Mouse (Mus musculus) heart, postnatal 36 days (tissue): Measurements from ENCODE around the gene Tle6. TPM values are rescaled to one million over a fixed set of nuclear protein-coding genes. Genes with fewer than 3 reads are reported as not detected.
A peak's percentile ranks its signal among the peaks of the same experiment; 100 is the strongest.

Source experiments
- DNase-seq, 2 experiments: peaks; one replicate each; pipeline ENCODE4 v3.0.0; 2021 to 2022
- intact Hi-C: fragments of 180-260 bp; cut with DNase I; formaldehyde crosslinking; loops from one replicate; pipeline ENCODE4 v1.15.1; 2025
- total RNA-seq, 2 experiments: library from RNA; stranded (reverse); gene quantifications; 2 replicates each; pipeline ENCODE4 v1.2.3; 2021

Tle6 gene
- total RNA-seq, 2 experiments from 2014 or later, result 7.5 to 8.5 TPM

GRCm38 (mm10) chr10:81596611-81597010, 4.3 kb downstream of the Tle6 start:
- peak; percentile 44 to 62 for DNase-seq
- intact Hi-C loops, result no loop called here

DNA sequence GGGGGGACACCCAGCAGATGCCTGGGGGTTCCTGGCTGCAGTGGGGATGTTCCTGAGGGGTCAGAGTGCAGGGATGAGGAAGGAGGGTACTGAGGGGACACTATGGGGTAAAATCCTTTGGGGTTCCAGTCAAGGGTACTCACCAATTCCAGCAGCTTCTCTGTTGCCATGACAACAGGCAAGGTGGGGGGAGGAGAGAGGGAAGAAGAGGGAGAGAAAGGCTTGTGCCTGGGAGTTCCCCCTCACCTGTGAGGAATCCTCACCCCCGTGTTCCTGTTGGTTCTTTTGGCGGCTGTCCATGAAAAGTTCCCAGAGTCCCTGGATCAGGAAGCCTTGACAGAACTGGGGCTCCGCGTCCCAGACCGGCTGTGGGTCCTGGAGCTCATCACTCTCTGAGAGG, 5.3 kb downstream of the Tle6 start:
- no peak for DNase-seq
- intact Hi-C loops, result no loop called here

DNA sequence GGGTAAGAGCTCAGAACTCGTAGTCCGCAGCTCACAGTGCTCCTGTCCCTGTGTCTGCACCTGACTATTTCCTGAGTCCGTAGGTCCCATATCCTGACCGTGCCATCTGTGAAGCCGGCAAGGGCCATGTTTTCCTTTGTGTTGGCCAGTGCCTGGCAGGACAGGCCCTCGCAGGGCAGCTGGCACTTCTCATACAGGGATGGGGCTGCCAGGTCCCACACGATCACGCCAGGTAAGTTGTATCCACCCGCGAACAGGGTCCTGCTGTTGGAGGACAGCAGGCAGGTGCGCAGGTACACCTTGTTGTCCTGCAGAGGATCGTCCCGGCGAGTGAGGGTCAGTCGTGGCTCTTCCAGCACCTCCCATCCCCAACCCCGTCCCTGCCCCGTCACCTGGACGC, 6.9 kb downstream of the Tle6 start:
- intact Hi-C loops, result no loop called here
- no peak for DNase-seq

DNA sequence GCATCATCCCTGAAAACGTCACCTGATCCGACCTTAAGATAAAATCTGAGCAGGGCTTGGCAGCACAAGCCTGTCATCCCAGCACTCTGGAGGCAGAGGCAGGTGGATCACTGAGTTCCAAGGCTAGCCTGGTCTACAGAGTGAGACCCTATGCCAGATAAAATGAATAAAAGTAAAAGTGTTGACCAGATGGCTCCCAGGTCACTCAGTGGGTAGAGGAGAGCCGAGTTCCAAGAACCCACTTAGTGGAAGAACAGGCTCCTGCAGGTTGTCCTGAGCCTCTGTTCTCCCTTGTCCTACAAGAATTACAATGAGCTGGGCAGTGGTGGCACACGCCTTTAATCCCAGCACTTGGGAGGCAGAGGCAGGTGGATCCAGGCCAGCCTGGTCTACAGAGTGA, 7.7 kb downstream of the Tle6 start:
- no peak for DNase-seq
- intact Hi-C loops, result no loop called here

DNA sequence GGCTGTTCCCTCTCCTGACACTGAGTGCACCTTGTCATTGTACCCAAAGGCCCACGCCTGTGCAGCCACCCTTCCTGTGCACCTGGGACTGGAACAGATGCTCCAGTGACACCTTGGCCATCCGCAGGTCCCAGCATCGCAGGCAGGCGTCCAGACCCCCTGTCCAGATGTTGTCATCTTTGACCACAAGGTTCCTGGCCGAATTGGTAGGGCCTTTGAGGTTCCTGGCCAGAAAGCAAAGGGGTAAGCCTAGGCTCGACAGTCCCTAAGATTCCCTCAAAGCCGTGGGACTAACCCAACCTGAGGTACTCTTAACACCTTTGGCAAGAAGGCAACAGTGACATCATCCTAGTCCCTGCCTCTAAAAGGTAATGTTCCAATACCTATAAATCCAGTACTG, 8.2 kb downstream of the Tle6 start:
- no peak for DNase-seq
- intact Hi-C loops, result no loop called here

- no peak for DNase-seq
- intact Hi-C loops, result no loop called here
Measured at GRCm38 (mm10) chr10:81591846-81592245, 9.0 kb downstream of the Tle6 start.

DNA sequence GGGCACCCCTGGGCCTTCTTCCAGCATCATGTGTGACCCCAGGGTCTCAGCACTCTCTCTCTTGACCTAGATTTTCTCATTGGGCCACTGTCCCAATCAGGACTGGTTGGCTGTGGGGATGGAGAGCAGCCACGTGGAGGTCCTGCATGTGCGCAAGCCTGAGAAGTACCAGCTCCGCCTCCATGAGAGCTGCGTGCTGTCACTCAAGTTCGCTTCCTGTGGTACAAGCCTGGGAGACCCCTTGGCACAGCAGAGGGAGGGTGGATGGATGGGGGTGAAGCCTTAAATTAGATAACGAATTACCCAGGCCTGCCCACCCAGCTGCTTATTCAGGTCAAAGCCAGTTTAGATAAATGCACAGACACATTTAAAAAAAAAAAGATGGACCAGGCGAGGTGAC, 12.1 kb downstream of the Tle6 start:
- no peak for DNase-seq
- intact Hi-C loops, result no loop called here

- intact Hi-C loops, result no loop called here
- DNase-seq, result no peak
Measured at GRCm38 (mm10) chr10:81583347-81583746, 17.5 kb downstream of the Tle6 start.

DNA sequence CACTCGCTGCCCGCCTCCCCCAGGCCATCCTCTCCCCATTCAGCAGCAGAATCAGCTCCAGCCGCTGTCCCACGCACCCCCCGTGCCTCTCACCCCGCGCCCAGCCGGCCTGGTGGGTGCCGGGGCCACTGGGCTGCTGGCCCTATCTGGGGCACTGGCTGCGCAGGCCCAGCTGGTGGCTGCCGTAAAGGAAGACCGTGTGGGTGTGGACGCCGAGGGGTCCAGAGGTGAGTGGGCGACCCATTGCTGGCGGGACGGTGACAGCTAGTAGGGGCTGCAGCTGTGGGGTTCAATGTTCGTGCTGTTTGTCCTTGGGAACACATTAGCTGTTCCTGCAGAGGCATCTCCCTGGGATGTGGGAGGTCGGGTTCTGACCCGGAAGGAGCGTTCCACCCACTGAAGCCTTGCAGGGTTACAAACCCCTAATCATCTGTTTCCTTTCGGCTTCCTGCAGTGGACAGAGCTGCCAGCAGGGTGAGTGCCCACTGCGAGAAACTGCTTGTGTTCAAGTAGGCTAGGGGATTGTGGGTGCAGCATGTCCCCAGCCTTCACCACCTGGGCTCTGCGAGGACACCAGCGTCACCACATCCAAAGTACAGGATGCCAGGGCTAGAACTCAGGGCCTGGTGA, 20.3 kb downstream of the Tle6 start:
- intact Hi-C loops, result no loop called here
- DNase-seq, result no peak

GRCm38 (mm10) chr10:81579967-81580366, 20.9 kb downstream of the Tle6 start:
- DNase-seq, result no peak
- intact Hi-C loops, result no loop called here

- intact Hi-C loops, result no loop called here
- DNase-seq, result no peak
Measured at GRCm38 (mm10) chr10:81575695-81576094, 25.2 kb downstream of the Tle6 start.

GRCm38 (mm10) chr10:81575208-81575631, 25.7 kb downstream of the Tle6 start:
- intact Hi-C loops, result no loop called here
- DNase-seq, result peak; percentile 66 to 71

GRCm38 (mm10) chr10:81574081-81575056, 26.5 kb downstream of the Tle6 start, which contains the start of gene Tle2:
Gene Tle2 (plus strand): TSS chr10:81574561.
- intact Hi-C loops, result no loop called here
- DNase-seq, result no peak

GRCm38 (mm10) chr10:81572975-81573374, 27.9 kb downstream of the Tle6 start:
- DNase-seq, result peak; percentile 57 to 73
- intact Hi-C loops, result no loop called here

DNA sequence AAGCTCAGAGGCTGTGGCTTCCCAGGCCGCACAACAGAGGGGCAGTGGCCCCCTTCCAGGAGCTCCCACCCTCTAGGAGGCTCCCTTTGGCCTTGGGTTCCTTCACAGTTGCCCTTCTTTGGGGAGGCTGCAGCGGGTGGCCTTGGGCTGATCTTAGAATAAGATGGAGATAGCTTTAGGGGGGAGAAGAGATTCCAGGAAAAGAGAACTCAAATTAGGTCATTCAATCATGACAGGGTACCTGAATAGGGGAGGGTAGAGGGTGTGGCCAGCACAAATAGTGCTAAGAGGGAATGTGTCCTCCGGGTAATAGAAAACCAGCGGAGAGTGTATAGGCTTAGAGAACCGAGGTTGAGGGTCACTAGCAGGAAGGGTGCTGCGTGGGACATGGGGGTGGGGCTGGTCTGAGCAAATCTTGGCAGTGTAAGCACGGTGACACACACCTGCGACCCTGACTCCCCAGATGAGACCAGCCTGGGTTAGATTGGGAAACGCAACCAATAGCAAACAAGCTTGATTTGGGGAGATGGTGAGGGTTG, 28.7 kb downstream of the Tle6 start:
- intact Hi-C loops, result no loop called here
- DNase-seq, result no peak

DNA sequence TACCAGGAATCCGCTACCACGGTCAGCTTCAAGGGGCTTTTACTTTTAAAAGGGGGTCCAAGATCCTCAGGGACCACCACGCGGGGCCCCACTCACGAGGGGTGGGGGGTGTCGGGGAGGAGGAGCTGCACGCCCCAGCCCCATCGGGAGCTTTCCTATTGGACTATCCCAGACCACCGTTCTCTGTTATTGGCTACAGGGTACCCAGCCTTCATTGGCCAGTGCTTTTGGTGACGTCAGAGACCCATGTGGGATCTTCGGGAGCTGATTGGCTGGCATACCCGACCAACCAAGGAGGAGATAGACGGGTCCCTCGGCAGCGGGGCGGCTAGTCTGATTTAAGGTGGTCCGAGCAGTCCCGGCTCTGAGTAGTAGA, 29.4 kb downstream of the Tle6 start:
- peak; percentile 96 for DNase-seq
- intact Hi-C loops, result loop anchor here (2.0 kb wide), 1 partner anchor 33 kb away; no protein-coding TSS in a partner anchor

DNA sequence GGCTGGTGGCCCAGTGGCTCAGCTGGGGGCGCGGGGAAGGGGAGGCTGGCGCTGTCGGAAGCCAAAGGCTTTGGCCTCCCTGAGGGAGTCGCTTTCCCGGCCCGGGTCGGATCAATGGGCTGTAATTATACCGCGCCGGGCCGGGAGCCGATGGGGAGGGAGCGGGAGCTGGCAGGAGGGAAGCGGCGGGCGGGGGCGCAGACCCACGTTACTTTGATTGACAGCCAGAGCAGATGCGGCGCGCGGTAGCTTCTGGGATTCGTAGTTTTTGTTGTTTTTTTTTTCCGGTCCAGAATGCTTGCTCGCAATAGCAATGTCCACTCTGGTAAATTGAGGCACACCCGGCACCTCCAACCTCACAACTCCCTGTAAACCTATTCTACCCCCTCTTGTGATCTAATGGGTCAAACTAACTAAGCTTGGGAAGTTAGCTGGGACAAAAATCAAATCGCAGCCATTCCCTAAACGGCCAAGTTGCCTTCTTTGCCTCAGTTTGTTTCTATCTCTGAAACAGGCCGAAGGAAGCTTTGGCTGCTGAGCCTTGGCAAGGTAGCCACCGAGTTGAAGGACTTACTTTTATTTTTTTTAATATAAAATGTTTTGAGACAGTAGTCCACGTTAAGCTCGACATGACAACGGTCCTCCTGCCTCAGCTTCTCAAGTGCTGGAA, 29.9 kb downstream of the Tle6 start:
- intact Hi-C loops, result loop anchor here (2.0 kb wide), 1 partner anchor 34 kb away; no protein-coding TSS in a partner anchor
- peak; percentile 91 to 92 for DNase-seq

GRCm38 (mm10) chr10:81570238-81570800, 30.6 kb downstream of the Tle6 start:
- DNase-seq, result no peak
- intact Hi-C loops, result loop anchor here (2.0 kb wide), 1 partner anchor 34 kb away; no protein-coding TSS in a partner anchor

- no peak for DNase-seq
- intact Hi-C loops, result loop anchor here (2.0 kb wide), 1 partner anchor 35 kb away; no protein-coding TSS in a partner anchor
Measured at GRCm38 (mm10) chr10:81569507-81570237, 31.2 kb downstream of the Tle6 start.
